Mouse (Mus musculus) liver, postnatal 0 days (tissue): Measurements from ENCODE around the gene Tbx2.

Experiments used
- CTCF ChIP-seq: sonication (generic); IDR thresholded peaks from 2 replicates; pipeline ENCODE4 v1.5.1; 2016; ENCODE audit warnings: antibody characterized with exemption, low read depth
- EP300 ChIP-seq: IDR thresholded peaks from 2 replicates; pipeline ENCODE4 v1.6.1; 2016; ENCODE audit warnings: antibody characterized with exemption, low read depth, mild to moderate bottlenecking

GRCm38 (mm10) chr11:85812201-85812966 lies 20.0 kb upstream of the Tbx2 start:
- no peak for TF ChIP-seq CTCF
- TF ChIP-seq EP300, result no peak
